Mouse (Mus musculus) ES-Bruce4 (cell line): ENCODE results near the gene B3gnt3. TPM values are rescaled to one million over a fixed set of nuclear protein-coding genes. Genes with fewer than 3 reads are reported as not detected.

ENCODE experiments used
- H3K27ac ChIP-seq: 2 replicates; pipeline ENCODE4 v1.5.1; 2012; ENCODE audit warnings: low read length, inconsistent platforms; ENCODE audit not compliant: insufficient read depth
- H3K27me3 ChIP-seq: 2 replicates; pipeline ENCODE4 v1.6.1; 2012; ENCODE audit warnings: mild to moderate bottlenecking, low read length, inconsistent platforms; ENCODE audit not compliant: control insufficient read depth, poor library complexity, insufficient read depth, severe bottlenecking
- H3K36me3 ChIP-seq: 2 replicates; pipeline ENCODE4 v1.6.1; 2012; ENCODE audit warnings: inconsistent platforms, mild to moderate bottlenecking, low read length, moderate library complexity; ENCODE audit not compliant: control insufficient read depth, poor library complexity, insufficient read depth, severe bottlenecking
- H3K4me1 ChIP-seq: one replicate; pipeline ENCODE4 v1.8.1; 2011; ENCODE audit warnings: low read length; ENCODE audit not compliant: control insufficient read depth, insufficient read depth
- H3K4me3 ChIP-seq: 2 replicates; pipeline ENCODE4 v1.5.1; 2011; ENCODE audit warnings: low read depth, mild to moderate bottlenecking, low read length
- H3K9ac ChIP-seq: 2 replicates; pipeline ENCODE4 v1.6.1; 2012; ENCODE audit warnings: low read depth, mild to moderate bottlenecking, inconsistent platforms; ENCODE audit not compliant: poor library complexity, severe bottlenecking
- H3K9me3 ChIP-seq: replicated peaks from 2 replicates; pipeline ENCODE4 v1.6.1; 2012; ENCODE audit warnings: mild to moderate bottlenecking, low read length, inconsistent platforms; ENCODE audit not compliant: control insufficient read depth, poor library complexity, insufficient read depth, severe bottlenecking
- CTCF ChIP-seq: IDR thresholded peaks from one replicate; pipeline ENCODE4 v1.8.1; 2011; ENCODE audit warnings: low read depth, low read length
- EP300 ChIP-seq: IDR thresholded peaks from 2 replicates; pipeline ENCODE4 v1.6.1; 2011; ENCODE audit warnings: low read depth, low read length; ENCODE audit not compliant: insufficient read depth
- POLR2A ChIP-seq: IDR thresholded peaks from one replicate; pipeline ENCODE4 v1.8.1; 2011; ENCODE audit warnings: low read length; ENCODE audit not compliant: insufficient read depth
- polyA plus RNA-seq: library from polyadenylated mRNA; stranded (reverse); fragments of >200 nt; gene quantifications from 2 replicates; pipeline ENCODE4 v1.2.4, GENCODE M21; 2011; ENCODE audit warnings: low read depth; ENCODE audit not compliant: missing spikeins, insufficient read depth, insufficient read length

The B3gnt3 gene
- polyA plus RNA-seq, 1 experiment: 1.8 TPM

DNA sequence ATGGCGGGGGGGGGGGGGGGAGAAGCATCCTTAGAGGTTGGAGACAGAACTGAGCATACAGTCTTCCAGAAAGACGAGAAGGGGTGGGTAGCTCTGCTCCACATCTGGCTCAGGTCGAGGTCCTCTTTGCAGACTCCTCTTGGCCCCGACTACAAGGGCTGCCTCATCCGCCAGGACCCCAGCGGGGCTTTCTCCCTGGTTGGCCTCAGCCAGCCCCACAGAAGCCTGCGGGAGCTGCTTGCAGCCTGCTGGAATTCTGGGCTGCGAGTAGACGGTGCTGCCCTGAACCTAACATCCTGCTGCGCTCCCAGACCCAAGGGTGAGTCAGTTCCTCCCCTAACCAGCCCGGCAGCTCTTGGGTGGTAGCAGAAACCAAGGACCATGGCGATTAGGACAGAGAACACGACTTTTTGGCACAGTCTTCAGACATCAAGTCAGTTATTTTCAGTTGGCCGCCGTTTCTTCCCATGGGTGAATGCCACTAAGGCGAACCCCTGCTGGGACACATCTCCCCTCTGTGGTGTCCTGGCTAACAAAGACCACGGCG, 20.1 kb downstream of the B3gnt3 start:
- no peak for TF ChIP-seq POLR2A
- no peak for TF ChIP-seq EP300
- Histone ChIP-seq H3K9ac (no peak overlapping the region), H3K9me3 (no peaks in the 10 kb centered on the region), H3K4me3 (no peak overlapping the region), H3K36me3 (no peaks in the 10 kb centered on the region), H3K27me3 (no peaks in the 10 kb centered on the region), H3K4me1 (peaks cover 4% of the 10 kb centered on the region), H3K27ac (no peak overlapping the region)

DNA sequence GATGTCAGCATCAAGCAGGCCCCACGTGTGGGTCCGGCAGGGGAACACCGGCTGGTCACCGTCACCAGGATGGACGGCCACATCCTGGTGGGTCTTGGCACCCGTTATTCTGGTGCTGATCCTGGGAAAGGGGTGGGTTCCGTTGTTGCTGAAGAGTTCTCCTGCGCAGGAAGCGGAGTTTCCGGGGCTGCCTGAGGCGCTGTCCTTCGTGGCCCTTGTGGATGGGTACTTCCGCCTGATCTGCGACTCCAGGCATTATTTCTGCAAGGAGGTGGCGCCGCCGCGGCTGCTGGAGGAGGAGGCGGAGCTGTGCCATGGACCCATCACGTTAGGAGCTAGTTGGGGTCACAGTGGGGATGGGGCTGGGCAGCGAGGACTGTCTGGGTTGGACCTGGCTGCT, 21.1 kb downstream of the B3gnt3 start:
- Histone ChIP-seq H3K9ac (0 out of 2 replicates have a peak overlapping the region, but pooled peaks have one; percentile 1), H3K4me3 (peak overlapping the region; percentile 15)
- TF ChIP-seq EP300 (no peak), POLR2A (no peak), CTCF (no peak)

DNA sequence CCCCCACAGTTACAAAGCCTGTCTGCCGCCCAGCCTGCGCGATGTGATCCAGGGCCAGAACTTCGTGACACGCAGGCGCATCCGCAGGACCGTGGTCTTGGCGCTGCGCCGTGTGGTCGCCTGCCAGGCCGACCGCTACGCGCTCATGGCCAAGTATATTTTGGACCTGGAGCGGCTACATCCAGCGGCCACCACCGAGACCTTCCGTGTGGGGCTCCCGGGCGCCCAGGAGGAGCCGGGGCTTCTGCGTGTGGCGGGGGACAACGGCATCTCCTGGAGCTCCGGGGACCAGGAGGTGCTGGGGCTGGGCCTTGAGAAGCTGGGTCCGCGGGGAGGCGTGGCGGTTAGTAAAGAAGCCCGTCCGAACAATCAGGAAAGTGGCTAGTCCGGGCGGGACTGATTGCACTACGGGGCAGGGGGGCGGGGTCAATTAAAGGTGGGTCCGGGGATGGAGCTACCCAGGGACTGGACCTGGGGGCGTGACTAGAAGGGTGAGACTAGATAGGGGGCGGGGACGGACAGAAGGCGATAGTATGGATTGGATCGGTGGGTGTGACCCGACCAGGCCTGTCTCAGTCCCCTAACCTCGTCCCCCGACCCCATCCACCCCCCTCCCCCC, 21.9 kb downstream of the B3gnt3 start:
- H3K4me1 ChIP-seq: peaks cover 7% of the 10 kb centered on the region
- 0 out of 2 replicates have a peak, but pooled peaks have one; percentile 30 for TF ChIP-seq EP300
- no peak for TF ChIP-seq CTCF
- H3K27ac ChIP-seq: no peak overlapping the region
- peak overlapping the region; percentile 71 for H3K9ac ChIP-seq
- peak overlapping the region; percentile 55 for H3K4me3 ChIP-seq
- no peaks in the 10 kb centered on the region for H3K27me3 ChIP-seq
- no peaks in the 10 kb centered on the region for H3K9me3 ChIP-seq
- no peaks in the 10 kb centered on the region for H3K36me3 ChIP-seq

More for the DNA sequence above, 21.1 kb downstream of the B3gnt3 start:
- Histone ChIP-seq H3K27me3 (no peaks in the 10 kb centered on the region), H3K4me1 (peaks cover 4% of the 10 kb centered on the region), H3K36me3 (no peaks in the 10 kb centered on the region), H3K9me3 (no peaks in the 10 kb centered on the region), H3K27ac (no peak overlapping the region)

DNA sequence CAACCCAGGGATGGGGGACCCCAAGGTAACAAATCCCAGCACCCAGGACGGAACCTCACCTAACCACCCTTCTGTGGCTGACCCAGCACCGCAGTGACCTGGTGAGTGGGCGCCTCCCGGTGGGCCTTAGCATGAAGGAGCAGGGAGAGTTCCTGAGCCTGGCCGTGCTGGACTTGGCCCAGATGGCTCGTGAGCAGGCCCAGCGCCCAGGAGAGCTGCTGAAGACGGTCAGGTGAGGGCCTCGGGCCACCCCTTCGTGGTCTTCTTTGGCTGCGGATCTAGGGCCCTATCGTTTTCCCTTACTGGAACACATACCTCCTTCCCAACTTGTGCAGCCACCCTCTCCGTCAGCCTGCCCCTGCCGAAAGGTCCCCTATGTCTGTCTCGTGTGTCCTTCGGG, 22.5 kb downstream of the B3gnt3 start:
- no peak overlapping the region for H3K27ac ChIP-seq
- no peaks in the 10 kb centered on the region for H3K27me3 ChIP-seq
- peak overlapping the region; percentile 55 for H3K4me3 ChIP-seq
- no peaks in the 10 kb centered on the region for H3K36me3 ChIP-seq
- peak overlapping the region; percentile 71 for H3K9ac ChIP-seq
- TF ChIP-seq CTCF (peak; percentile 28), EP300 (no peak)
- H3K4me1 ChIP-seq: peaks cover 7% of the 10 kb centered on the region
- H3K9me3 ChIP-seq: no peaks in the 10 kb centered on the region

DNA sequence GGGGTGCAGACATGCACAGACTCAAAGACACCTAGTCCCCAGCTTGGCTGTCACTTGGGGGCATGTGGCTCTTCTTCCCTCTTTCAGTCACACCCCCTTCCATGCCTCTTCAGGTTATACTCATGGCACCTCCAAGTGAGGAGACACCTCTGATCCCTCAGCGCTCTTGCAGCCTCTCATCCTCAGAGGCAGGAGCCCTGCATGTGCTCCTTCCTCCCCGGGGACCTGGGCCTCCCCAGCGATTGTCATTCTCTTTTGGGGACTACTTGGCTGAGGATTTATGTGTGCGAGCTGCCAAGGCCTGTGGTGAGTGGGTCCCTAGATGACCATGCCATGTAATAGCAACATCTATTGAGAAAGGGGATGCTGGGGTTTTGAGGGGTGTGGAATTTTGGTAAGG, 23.4 kb downstream of the B3gnt3 start:
- peak overlapping the region; percentile 79; the same call in 1 of the 2 replicates for H3K27ac ChIP-seq
- H3K9ac ChIP-seq: no peak overlapping the region
- H3K36me3 ChIP-seq: no peaks in the 10 kb centered on the region
- H3K27me3 ChIP-seq: no peaks in the 10 kb centered on the region
- H3K4me1 ChIP-seq: peaks cover 9% of the 10 kb centered on the region
- no peaks in the 10 kb centered on the region for H3K9me3 ChIP-seq
- no peak overlapping the region for H3K4me3 ChIP-seq
- no peak for TF ChIP-seq POLR2A
- no peak for TF ChIP-seq CTCF
- TF ChIP-seq EP300: no peak

DNA sequence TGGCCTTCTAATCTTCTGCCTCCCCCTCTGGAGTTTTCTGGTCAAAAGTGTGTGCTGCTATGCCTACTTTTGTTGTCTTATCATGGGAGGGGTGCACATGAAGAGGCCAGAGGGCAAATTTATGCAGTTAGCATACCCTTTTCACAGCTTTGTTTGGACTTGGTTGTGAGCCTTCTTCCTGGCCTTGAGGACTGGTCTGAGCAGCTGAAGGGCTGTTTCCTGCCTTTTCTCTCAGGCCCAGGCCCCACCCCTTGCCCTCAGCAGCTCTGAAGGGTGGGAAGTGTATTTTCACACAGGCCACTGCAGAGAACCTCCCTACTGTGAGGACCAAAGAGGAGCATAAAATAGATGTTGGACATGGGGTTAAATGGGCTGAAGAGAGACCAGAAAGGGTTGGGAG, 24.0 kb downstream of the B3gnt3 start:
- Histone ChIP-seq H3K9ac (no peak overlapping the region), H3K9me3 (no peaks in the 10 kb centered on the region), H3K36me3 (no peaks in the 10 kb centered on the region), H3K4me3 (no peak overlapping the region), H3K27me3 (no peaks in the 10 kb centered on the region), H3K27ac (peak overlapping the region; percentile 79), H3K4me1 (peaks cover 11% of the 10 kb centered on the region)
- peak; percentile 84 for TF ChIP-seq EP300
- no peak for TF ChIP-seq POLR2A
- no peak for TF ChIP-seq CTCF
